Mouse (Mus musculus) G1E (cell line): ENCODE measurements around the gene Chp1.

Experiments
- CTCF ChIP-seq: IDR thresholded peaks from 2 replicates; pipeline ENCODE4 v1.5.1; 2012; ENCODE audit warnings: low read depth, low read length, inconsistent platforms, mixed read lengths
- GATA1 ChIP-seq: IDR thresholded peaks from 2 replicates; pipeline ENCODE4 v1.6.1; 2012; ENCODE audit warnings: borderline replicate concordance, low read length, inconsistent platforms, mixed read lengths
- GATA2 ChIP-seq: IDR thresholded peaks from 2 replicates; pipeline ENCODE4 v1.6.1; 2012; ENCODE audit warnings: low read depth, low read length, inconsistent platforms, borderline replicate concordance
- TAL1 ChIP-seq: conservative IDR thresholded peaks from 2 replicates; pipeline ENCODE4 v1.6.1; 2012; ENCODE audit warnings: low read depth, low read length, inconsistent platforms, mixed read lengths

- TF ChIP-seq CTCF: no peak
- no peak for TF ChIP-seq GATA1
- TF ChIP-seq GATA2: no peak
- no peak for TF ChIP-seq TAL1
These were observed 23.7 kb upstream of the Chp1 start for GRCm38 (mm10) chr2:119523836-119524235.
